Mouse (Mus musculus) embryo, embryonic 10.5 days (tissue): ENCODE measurements around the gene Rb1.

ENCODE experiments used
- DNase-seq: peaks from one replicate; pipeline ENCODE4 v3.0.0-alpha.2; 2015; ENCODE audit warnings: low spot score

Gene Rb1

DNA sequence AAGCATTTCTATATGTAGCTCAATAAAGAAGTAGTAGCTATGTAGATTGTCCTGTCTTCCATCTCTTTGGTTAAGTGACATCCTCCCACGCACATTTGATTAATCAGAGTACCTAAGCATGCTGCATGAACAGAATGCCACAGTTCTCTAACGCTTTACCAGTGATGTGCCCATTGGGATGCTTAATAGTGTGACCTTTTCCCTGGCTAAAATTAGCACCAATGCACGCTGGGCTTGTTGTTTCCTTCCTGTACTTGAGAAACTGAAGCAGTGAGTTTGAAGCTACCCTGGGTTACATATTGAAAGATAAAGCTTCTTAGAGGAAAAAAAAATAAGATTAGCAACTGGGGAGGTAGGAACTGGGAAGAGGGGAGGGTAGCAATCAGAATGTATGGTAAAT, 121.6 kb downstream of the Rb1 start:
- DNase-seq, result no peak

DNA sequence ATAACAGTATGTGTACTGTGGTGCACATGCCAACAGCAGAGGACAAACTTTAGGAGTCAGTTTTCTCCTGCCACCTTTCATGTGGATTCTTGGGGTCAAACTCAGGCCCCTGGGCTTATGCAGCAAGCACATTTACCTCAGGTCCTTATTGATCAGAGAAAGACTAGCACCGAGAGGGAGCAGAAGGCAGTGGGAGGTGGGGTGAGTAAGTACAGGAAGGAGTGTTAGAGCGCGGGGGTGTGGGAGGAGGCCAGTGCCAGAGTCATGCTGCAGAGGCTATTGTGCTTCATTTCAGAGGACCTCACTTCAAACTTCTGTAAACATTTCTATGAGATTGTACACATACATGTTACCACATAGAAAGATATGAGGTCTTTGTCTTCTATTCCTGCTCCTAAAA, 124.2 kb downstream of the Rb1 start:
- DNase-seq, result no peak

- no peak for DNase-seq
These were observed 126.6 kb downstream of the Rb1 start for GRCm38 (mm10) chr14:73199058-73199457.

DNA sequence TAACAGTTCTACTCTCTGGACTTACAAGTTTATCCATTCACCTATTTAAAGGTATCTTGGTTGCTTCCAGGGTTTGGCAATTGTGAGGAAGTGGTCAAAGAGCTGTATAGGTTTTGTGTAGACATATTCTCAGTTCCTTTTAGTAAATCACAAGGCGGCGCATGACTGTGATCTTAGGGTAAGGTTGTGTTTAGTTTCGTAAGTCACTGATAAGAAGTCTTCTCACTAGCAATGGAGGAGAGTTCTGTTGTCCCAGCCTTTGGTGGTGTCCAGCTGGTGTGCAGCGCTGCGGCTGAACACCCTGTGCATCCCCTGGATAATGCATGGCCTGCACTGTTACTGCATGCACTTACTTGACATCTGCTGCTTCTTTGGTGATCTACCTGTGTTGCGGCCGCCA, 138.7 kb downstream of the Rb1 start:
- DNase-seq, result no peak

GRCm38 (mm10) chr14:73181144-73181543, 144.5 kb downstream of the Rb1 start:
- DNase-seq, result no peak

- DNase-seq, result no peak
These were observed 145.0 kb downstream of the Rb1 start for GRCm38 (mm10) chr14:73180671-73181070.

DNA sequence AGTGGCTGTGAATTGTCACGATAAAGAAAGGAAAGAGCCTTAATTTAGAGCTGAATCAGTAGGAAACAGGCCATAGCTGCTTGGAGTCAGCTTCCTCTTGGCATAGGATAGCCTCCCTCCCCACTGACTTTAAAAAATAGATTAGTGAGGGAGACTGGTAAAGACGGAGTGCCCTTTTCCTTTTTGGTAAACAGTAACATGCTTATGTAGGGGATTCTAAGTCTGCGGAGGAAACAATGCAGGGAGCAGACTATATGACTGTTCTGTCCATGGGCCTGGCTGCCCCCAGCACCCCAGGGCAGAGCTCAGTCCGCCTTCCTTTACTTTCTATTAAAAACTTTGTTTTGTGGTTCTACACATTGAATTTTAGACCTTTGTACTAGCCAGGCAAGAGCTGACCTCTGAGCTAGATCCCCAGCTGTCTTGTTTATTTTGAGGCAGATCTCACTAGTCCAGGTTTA, 146.4 kb downstream of the Rb1 start:
- no peak for DNase-seq

DNA sequence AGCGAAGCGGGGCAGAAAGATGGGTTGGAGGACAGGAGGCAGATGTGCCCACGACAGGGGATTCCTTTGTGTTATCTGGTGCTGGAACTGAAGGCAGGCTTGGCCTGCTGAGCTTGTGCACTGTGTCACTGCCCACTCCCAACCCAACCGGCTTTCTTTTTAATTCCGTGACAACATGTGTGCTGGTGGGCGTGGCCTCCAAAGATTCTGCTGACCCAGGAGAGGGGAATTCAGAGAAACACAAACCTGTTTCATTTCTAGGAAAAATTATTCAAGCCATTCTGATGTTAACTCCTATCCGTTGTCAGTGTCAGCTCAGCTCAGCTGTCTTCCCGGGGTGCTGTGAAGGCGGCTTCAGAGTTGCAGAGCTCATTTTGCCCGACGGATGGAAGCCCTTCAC, 147.7 kb downstream of the Rb1 start:
- no peak for DNase-seq

GRCm38 (mm10) chr14:73176266-73176665, 149.4 kb downstream of the Rb1 start:
- no peak for DNase-seq

- no peak for DNase-seq
These were observed 149.8 kb downstream of the Rb1 start for GRCm38 (mm10) chr14:73175814-73176213.

DNA sequence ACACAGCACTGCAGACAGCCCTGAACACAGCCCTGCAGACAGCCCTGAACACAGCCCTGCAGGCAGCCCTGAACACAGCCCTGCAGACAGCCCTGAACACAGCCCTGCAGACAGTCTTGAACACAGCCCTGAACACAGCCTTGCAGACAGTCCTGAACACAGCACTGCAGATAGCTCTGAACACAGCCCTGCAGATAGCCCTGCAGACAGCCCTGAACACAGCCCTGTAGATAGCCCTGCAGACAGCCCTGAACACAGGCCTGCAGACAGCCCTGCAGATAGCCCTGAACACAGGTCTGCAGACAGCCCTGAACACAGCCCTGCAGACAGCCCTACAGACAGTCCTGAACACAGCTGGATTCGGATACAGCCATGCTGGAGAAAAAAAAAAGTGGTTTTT, 150.6 kb downstream of the Rb1 start:
- no peak for DNase-seq

- DNase-seq, result no peak
These were observed 151.3 kb downstream of the Rb1 start for GRCm38 (mm10) chr14:73174091-73174995.

DNA sequence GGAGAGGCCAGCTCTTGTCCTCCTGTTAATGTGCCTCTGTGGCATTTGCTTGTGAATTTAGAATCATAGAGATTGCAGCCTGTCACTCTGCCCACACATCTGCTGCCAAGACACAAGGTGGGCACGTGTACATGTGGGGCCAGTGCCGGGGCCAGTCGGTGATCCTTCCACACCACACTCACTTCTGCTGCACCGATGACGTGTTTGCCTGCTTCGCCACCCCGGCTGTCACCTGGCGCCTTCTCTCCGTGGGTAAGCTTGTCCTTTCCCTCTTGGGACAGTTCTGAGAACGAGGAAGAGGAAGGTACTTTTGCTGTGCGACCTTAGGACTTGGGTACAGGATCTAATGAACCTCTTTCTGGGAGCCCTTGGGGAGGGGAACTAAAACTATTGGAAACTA, 152.0 kb downstream of the Rb1 start:
- no peak for DNase-seq

- no peak for DNase-seq
These were observed 153.2 kb downstream of the Rb1 start for GRCm38 (mm10) chr14:73172196-73173011.

DNA sequence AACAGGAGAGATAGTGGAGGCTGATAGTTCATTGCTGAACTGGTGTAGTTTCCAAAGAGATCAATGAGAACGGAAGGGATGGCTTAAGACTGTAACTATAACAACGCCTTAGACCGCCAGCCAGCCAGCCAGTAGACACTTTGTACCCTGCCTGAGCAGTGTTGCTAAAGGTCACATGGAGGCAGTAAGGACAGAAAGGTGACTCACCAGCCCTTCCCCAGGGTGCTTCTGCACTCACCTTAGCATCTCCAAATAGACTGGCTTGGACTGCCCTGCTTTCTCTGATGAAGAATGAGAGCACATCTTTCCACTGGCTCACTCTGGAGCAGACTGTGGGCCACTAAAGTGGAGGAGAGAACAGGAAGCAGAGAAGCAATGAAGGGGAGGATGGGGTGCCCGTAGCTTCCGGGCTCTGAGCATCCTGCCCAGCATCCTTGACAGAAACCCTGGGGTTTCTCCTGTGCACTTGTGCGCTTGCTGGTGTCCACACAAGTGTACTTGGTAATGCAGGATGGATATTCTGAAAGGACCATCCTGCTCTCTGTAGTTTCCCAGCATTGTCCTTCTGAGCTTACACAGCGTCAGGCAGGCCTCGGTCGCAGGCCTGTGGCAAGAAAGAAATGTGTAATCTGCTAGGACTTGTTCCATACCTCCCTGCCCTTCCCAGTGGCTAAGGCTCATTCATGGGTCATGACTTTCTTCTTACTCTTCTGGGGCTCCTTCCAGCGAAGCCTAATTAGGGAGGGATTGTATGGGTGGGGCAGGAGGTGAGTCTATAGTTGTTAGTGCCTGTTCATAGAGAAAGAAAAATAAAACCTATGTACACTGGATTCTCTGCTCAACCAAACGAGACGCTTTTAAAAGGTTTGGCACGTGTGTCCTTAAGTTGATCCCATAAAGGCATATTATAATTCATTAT, 155.4 kb downstream of the Rb1 start:
- DNase-seq, result no peak

DNA sequence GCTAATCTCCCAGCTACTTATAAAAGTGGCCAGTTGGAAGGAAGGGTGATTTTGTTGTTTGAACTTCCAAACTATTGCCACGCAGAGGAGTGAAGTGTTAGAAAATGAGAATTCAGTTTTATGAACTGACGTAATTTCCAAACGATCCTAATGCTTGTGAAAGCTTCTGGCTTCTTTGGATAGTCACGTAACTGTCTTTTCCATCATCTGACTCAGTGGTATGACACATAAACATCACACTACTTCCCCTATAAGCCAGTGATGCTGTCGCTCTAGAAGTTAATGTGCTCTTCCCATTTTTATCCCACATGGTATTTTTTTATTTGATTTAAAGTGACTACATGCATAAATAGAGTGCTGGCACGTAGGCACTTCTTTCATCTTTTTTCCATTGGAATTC, 157.0 kb downstream of the Rb1 start:
- no peak for DNase-seq

GRCm38 (mm10) chr14:73165136-73165535, 160.5 kb downstream of the Rb1 start:
- no peak for DNase-seq

DNA sequence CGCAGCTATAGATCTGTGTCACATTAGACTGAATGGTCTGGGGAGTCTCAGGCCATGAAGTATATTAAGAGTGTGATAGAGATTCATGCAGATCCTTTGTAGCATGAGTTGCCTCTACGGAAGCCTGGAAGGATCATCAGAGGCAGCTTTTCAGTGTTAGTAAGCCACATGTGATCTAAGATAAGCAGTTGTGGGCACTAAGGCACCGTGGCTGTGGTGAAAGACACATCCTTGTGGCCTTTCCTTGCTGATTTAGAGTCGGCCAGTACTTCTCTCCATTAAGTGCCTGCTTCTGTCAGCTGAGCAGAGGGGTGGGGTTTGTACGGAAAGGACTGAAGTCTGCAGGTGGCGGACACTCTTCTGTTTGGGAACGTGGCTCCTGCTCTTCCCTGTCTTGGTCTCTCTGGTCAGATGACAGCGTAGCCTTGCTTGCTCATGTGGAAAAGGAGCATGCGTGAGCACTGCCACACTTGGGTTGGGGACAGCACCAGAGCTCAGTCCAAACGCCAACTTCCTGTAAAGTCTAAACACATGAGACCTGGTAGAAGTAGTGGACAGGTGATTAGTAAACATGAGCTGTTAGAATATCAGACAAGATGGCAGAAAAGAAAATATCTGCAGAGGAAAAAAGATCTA, 162.1 kb downstream of the Rb1 start:
- no peak for DNase-seq

GRCm38 (mm10) chr14:73162192-73162800, 163.3 kb downstream of the Rb1 start:
- DNase-seq, result no peak

DNA sequence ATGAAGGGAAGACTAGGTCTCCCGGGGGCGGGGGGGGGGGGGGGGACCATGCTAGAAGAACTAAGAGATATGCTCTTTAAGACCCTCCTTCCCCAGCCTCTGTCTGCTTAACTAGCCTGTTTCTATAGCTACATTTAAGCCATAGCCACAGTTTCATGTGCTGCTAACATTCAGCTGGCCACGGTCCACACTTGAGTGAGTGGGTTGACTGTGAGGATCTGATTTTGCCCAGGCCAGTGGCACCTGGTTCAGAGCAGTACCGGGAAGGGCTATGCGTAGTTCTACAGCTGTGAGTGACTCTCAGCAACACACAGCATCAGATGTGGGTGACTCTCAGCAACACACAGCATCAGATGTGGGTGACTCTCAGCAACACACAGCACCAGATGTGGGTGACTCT, 164.3 kb downstream of the Rb1 start:
- DNase-seq, result no peak

GRCm38 (mm10) chr14:73148125-73148524, 177.5 kb downstream of the Rb1 start:
- DNase-seq, result no peak
